Mouse (Mus musculus) ovary, postnatal 14 days (tissue): ENCODE measurements around the gene Tmem190.

Experiments used
- DNase-seq: peaks from one replicate; pipeline ENCODE4 v3.0.0; 2022; ENCODE audit warnings: low spot score

Tmem190 gene

DNA sequence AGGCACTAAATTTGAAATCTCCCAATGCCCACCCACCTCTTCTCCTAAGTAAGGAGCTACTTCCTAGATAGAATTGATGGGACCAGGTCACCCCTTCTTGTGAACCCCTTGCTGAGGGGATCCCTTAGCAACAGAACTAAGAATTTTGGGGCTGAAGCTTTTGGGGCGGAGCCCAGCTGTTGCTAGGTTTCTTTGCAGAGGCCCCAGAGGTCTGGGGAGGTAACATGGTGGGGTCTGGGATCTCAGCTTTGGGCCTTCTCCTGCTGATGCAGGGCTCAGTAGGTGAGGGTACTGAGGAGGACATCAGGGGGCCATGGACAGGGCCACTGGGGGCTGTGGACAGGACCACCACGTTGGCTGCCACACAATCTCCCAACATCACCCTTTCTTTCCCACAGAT, at the start of gene Tmem190, which contains the start of gene Il11:
Tmem190 (plus strand) TSS at position 179 of the 400 bp plus-strand sequence.
Il11 (minus strand) TSS at position 101 of the 400 bp plus-strand sequence.
- no peak for DNase-seq

DNA sequence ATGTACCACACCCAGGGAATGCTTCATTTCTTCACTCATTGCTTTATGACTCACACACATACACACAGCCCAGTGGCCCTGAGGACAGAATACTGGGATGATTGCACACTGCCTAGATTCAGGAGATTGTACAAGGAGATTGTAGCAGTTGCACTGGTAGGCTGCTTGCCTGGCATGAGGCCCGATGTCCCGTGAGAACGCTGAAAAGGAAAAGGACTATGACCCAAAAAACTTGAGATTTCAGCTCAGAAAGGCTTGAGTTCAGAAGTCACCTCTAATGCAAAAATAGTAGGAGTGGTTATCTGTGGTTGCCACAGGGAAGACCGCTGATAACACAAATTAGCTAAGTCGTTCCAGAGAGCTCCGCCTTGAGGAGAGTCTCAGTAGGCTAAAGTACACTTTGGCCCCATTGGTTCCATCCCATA, 49.8 kb upstream of the Tmem190 start:
- DNase-seq: no peak

DNA sequence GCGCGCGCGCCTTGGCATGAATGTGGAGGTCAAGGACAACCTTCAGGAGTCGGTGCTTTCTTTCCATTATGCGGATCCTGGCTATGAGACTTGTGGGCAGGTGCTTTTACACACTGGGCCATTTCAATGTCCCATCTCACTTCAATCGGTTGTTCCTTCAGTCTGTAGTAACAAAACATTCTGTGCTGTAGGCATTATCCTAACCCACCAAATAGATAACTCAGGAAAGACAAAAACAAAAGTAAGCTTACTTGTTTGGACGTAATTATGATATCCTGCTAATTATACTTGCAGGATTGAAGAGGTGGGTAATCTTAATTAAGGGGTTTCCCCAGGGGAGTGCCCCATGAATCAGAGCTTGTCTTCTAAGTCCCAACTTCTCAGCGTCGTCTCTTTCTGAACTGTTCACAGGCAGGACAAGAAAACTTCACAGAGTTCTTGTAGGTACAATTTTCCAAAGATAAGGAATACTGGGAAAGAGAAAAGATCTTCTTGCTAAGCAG, 43.6 kb upstream of the Tmem190 start:
- DNase-seq: no peak

DNA sequence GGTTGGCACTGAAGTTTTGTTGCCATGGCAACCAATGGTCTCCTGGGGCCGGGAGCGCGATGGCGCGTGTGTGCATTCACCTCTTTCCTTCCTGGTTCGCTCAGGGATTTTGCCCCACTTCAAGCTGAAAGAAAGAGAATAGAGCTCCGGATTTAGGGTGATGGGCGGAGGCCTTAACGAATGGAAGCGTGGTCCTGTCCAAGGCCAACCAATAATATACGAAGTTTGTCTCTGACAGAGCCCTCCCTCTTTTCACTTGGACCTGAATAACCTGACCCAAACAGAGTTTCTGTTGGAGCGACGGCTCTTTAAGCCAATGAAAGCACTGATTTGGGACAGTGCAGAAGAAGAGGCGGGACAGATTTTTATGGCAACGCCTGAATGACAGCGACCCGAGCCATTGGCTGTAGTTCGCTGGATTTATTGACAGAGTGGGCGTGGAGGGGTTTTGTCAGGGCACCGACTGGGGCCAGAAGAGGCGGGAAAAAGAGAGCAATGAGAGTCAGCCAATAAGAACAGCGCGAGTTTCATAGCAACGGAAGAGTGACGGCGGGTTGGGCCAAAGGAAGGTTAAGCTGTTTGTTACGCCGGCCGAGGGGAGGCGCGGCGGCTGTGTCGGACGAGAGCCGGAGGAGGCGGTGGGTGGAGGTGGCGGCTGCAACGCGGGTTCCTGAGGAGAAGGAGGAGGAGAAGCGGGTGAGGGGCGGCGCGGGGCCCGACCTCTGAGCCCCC, 43.0 kb upstream of the Tmem190 start, which contains the start of gene Kmt5c:
Kmt5c (plus strand) TSS at position 572 of the 732 bp plus-strand sequence.
- DNase-seq: peak; percentile 93

DNA sequence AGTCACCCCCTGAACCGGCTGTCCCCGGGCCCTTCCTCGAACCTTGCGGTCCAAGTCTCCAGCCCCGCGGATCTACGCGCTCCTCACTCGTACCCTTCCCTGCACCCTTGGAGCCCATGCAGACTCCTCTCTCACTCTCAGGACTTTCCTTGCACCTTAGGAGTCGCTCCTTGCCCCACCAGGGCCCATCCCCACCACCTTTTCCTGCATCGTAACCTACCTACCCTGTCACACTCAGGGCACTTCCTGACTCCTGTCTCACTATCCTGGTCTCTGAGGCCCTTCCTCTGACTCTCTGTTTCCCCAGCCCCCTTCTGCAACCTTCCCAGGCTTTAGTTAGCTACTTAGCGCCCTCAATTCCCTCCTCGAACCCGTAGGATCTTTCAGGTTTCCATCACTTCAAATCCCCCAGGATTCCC, 42.4 kb upstream of the Tmem190 start:
- DNase-seq: no peak

DNA sequence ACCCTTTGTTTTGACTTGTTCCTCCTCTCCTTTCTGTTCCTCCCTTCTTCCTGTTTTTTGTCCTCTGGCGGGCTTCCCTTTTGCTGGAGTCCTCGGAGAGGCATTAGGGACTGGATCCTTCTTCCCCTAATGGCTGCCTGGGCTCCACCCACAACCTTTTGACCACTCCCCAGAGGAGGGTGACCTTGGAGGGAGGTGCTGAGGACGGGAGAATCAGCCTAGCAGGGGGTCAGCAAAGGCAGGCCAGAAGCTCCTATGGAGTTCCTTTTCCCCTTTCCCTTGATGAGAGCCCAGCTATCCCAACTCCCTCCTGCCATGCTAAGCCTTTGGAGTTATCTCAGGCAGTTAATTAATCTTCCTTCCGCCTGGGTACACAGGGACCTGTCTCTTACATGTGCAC, 41.6 kb upstream of the Tmem190 start:
- peak; percentile 49 for DNase-seq

DNA sequence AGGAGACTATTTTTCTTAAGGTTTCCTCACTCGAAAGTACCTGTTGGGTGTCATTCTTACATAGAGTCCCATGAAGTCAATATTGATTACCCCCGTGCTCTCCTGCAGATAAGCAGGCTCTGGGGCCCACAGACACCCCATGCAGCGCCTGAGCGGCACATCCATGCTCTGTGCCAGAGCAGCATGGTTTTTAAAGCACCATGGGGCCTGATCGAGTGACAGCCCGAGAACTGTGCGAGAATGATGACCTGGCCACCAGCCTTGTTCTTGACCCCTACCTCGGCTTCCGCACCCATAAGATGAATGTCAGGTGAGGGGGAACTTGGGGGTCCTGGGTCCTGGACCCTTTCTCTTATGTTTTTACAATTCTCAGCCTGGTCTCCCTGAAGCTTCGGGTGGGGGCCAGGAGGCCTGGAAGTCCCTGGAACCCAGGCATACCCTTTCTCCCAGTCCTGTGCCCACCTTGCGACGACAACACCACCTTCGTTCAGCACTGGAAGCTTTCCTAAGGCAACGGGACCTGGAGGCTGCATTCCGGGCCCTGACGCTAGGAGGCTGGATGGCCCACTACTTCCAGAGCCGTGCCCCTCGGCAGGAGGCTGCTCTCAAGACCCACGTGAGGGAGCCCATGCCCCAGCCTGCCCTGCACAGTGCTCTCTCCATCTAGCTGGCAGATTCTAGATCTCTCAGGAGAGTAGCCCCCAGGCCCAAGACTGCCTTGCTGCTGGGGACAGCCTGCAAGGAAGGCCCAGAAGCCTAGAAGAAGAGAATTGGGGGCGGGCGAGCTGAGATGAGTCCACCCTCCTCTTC, 40.9 kb upstream of the Tmem190 start:
- no peak for DNase-seq

DNA sequence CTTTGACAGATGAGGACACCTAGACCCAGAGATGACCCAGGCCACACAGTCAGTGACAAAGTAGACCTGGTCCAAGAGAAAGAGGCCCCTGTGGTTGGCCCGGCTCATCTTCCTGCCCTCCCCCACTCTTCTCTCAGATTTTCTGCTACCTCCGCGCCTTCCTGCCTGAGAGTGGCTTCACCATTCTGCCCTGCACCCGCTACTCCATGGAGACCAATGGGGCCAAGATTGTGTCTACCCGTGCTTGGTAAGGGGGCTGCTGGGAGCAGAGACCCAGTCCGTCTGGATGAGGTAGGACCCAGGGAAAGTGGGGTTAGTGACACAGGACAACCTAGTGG, 40.3 kb upstream of the Tmem190 start:
- no peak for DNase-seq

DNA sequence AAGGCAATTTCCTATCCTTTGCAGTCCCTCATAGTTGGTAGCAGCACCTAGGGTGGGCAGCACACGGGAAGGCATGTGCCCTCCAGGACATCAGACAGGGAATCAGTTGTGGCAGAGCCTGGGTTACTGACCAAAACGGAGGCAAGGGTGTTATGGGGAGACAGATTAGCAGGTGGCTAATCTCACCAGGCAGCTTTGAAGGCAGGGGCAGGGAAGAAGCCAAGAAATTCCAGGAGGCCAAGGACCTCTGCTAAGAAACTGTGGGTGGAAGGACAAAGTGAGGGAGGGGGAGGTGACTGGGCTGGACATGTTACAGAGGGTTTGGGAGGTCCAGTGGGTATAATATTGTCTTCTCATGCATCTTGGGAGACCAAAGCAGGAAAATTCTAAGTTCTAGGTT, 39.4 kb upstream of the Tmem190 start:
- DNase-seq: no peak

DNA sequence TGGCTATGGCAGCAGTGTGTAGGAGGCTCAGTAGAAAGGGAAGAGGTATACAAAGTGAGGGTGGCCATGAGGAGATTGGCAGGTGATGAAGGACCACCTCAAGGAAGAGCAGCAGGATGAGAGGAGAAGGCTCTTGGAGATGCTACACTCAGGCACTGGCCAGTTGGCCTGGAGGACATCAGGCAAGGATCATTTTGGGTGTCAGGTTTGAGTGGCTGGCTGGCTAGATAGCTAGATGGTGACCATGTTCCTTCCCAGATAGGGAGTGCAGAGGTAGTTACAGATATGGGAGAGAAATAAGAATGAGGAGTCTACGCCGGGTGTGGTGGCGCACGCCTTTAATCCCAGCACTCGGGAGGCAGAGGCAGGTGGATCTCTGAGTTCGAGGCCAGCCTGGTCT, 37.9 kb upstream of the Tmem190 start:
- DNase-seq: no peak

DNA sequence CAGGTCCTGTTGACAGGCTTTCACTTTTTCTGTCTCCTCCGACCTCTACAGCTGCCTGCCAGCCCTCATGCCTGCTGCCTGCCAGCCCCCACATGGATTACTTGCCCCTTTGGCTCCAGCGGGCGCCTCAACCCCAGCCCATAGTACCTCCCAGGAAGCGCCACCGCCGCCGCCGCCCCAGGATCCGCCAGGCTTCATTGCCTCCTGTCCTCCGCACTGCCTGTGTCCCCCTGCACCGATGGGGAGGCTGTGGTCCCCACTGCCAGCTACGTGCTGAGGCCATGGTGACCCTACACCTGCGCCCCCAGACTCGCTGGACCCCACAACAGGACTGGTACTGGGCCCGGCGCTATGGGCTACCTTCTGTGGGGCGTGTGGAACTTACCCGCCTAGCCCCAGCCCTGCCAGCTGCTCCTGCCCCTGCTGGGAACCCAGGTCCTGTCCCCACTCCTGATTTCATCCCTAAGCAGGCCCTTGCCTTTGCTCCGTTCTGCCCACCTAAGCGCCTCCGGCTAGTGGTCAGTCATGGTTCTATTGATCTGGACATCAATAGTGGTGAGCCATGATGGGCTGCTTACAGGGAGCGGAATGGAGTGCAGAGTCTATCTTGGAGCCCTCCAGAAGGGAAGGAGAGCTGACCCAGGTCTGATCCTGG, 36.3 kb upstream of the Tmem190 start:
- DNase-seq: no peak

DNA sequence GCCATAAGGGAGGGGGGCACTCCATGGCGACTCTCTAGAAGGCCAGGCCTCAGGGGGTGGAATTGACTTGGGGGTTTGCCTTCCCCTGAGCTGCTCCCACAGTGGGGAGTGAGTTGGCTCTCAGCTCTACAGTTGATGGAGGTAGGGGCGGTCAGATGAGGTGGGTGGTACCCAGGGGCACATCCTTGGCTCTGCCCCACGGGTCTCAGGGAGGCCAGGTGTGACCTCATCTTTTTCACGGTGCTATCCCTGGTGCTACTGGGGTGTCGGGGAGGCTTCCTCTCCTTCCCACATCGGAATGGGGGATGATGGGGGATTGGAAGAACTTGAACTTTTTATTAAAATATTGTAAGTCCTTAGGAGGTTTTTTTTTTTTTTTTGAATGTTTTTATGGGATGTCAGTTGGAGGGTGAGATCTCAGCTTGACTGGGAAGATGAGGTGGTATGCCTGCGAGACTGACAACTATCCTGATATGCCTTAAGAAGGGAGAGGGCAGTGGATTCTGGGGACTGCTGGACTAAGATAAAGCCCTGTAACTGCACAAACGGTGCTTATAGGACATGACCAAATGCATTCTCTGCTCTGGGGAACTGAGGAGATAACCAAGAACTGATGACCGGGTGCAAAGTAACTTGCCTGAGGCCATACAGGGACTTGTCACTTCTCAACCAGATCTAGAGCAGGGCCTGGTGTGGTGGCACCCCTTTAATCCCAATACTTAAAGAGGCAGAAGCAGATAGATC, 35.4 kb upstream of the Tmem190 start:
- no peak for DNase-seq

DNA sequence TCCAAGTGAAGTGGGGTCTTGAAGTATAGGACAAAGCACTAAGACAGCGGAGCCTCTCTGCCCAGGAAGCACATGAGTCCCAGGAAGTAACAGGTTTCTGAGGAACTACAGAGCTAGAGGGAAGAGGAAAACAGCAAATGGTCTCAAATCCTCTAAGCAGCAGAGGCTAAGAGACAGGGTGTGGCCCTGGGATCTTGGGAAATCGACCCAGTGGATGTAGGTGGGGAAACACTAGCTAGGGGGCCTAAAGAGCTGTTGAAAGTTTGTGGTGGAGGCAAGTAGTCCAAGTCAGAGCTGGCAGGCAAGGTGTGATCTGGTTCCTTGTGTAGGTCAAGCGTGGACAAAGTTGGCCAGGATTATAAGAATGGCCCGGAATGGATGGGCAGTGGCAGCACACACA, 34.4 kb upstream of the Tmem190 start:
- no peak for DNase-seq

DNA sequence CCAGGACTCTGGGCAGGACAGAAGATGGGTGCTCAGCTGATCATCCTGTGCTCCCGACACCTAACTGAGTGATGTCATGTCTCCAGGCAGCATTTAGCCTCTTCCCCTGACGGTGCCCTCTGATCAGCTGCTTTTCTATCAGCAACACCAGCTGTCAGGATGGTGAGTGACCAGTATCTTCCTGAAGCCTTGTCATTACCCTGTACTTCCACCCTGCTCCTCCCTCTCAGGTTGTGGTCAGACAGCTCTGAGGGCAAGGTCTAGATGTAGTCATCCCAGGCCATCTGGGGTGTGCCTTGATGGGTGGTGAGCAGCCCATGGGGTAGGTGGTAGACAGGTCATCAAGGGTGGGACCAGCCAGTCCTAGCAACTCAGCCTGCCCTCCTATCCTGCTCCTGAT, 33.6 kb upstream of the Tmem190 start:
- DNase-seq: no peak

DNA sequence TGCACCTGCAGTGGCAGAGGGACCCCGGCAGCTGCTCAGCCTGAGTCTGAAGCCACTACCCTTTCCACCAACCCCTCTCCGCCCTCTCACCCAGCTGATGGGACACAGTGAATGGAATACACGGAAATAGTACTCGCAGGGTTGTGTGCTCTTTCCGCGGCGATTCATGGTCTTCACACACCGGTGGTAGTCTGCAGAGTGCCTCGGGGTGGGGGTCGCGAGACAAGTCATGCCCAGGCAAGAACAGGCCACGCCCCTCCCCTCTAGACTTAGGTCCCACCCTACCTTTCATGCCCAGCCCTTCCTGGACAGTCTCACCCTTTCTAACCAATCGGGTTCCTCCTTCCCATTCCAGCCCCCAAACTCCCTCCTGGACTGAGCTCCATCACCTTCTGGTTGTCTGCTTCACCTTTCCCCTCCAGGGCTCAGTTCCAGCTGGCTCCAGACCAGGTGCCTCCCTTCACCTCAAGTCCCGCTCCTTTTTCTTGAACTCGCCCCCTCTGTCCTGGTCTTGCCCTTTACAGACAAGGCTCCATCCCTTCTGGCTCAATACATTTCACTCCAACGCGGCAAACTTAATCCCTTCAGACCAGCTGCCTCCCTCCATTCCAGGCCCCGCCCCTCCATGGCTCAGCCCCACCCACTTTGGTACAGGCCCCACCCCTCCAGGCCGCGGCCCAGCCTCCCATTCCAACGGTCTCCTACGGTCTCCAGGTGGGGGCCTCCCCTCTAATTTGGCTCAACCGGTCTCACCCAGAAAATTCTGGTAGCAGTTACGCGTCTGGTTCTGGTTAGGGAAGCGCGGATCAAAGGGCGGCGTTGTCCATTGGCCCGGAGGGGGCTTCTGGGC, 30.5 kb upstream of the Tmem190 start:
- peak; percentile 48 for DNase-seq

DNA sequence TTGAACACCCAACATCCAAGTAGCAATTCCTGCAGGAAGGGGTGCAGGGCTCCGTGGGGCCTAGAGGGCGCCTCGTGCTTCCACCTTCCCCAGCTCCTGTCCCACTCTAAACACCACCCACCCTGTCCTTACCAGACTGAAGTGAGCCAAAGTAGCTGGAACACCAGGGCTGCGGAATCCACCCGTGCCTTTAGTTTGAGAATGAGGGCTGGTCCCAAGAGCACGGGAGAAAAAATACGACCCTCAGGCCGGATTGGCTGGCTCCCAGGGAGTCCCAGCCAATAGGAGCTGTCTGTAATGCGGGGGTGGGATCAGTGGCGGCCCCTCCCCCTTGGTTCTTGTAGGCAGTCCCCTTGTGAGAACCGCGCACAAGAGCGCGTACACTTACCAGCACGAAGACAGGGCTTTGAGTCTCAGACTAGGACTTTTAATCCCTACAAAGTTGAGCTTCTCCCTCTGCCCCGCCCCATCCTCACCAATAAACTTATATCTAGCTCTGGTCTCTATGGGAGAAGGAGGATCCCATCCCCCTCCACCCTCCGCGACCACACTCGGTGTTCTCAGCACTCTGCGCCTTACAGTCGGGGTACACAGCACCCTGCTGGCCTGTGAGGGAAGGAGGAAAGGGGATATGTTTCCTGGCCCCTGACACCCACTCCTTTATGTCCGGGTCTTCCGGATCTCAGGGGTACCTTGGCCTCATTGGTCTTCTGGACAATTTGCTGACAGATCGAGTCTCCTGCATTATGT, 29.7 kb upstream of the Tmem190 start, which contains the start of gene Cox6b2:
Cox6b2 (minus strand) TSS at position 274 of the 750 bp plus-strand sequence.
- peak; percentile 72 for DNase-seq

DNA sequence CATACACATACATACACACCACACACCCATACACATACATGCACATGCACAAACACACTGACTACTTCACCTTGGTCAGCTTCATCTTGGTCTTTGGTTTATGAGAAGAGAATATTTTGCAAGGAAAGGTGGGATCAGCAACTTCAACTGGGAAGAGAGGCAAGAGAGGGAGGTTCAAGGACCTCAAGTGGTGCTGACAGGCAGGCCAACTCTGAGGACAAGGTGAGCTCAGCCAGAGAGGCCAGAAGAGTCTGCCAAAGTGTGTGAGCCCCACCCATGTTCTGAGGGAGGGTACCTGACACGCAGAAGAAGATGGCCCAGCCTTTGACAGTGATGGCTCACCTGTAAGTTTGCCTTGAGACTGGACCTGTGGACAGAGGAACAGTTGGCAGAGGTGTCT, 23.1 kb upstream of the Tmem190 start:
- no peak for DNase-seq

DNA sequence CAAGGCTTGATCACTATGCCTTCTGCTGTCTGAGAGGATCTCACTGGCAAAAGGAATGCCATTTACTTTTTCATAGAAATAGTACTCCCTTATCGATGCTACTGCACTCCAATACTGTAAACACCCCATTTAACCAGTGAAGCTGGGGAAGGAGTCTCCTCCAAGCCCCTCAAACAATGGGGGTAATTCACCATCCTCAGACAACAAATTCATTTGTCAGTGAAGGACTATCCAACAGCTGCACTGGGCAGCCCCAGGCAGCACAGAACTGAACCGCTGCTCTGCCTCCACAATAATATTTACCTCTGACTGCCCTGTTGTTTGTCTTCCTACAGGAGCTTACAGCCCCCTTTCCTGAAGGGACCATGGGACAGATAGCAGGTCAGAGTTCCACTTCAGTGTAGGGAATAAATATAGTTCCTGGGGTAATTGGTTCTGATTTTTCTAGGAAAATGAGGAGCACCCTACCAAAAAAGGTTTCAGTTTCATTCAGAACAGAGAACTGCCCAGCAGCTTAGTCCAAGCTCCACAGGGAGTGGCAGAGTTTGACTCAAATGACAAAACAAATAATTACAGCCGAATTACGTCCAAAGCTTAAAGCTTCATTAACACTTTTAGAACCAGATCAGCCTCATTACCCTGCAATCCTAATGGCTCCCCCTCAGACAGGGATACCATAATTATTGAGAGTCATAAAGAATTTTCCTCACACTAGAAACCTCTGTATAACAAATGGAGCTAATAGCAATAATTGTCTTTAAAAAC, 17.6 kb upstream of the Tmem190 start:
- no peak for DNase-seq

DNA sequence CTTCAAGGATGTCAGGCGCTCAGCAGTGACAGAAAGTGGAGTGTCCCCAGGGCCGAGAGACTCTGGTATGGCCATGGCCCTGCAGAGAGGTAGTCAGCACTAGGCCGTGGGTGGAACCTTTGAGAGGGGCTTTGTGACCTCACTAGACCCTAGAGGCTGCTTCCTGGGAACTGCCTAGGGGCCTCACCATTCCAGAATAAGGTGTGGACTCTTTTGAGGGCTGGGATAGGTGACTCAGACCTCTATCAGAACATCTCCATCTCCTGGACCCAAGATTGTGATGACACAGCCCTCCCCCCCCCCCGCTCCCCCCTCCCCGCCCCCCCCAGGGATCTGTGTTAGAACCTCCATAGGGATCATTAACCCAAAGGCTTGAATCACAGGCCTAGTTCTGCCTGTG, 11.5 kb upstream of the Tmem190 start, which contains the start of gene Fam71e2:
Fam71e2 (minus strand) TSS at position 101 of the 400 bp plus-strand sequence.
- DNase-seq: no peak
